Mouse (Mus musculus) kidney, embryonic 14.5 days (tissue): Measurements from ENCODE around the gene Primpol. TPM values are rescaled to one million over a fixed set of nuclear protein-coding genes. Genes with fewer than 3 reads are reported as not detected.

Experiments used
- ATAC-seq: fragments of 200-750 bp; cut with Nextera tagmentation; 2 replicates; pipeline ENCODE4 v1.8.0; 2017; ENCODE audit warnings: moderate number of reproducible peaks, mild to moderate bottlenecking, moderate TSS enrichment, moderate library complexity; ENCODE audit not compliant: low FRiP score, low TSS enrichment
- H3K27ac ChIP-seq: fragments of 300-500 bp; sonication (generic); 2 replicates; pipeline ENCODE4 v1.5.1; 2014; ENCODE audit warnings: low read depth, mild to moderate bottlenecking, low read length, moderate library complexity, mixed read lengths
- H3K27me3 ChIP-seq: fragments of 300-500 bp; sonication (generic); 2 replicates; pipeline ENCODE4 v1.6.1; 2014; ENCODE audit warnings: mild to moderate bottlenecking, low read length; ENCODE audit not compliant: control insufficient read depth, insufficient read depth
- H3K36me3 ChIP-seq: fragments of 300-500 bp; sonication (generic); 2 replicates; pipeline ENCODE4 v1.6.1; 2014; ENCODE audit warnings: low read length, mixed read lengths; ENCODE audit not compliant: control insufficient read depth, insufficient read depth
- H3K4me1 ChIP-seq: fragments of 300-500 bp; sonication (generic); 2 replicates; pipeline ENCODE4 v1.6.1; 2014; ENCODE audit warnings: low read length, mixed read lengths; ENCODE audit not compliant: control insufficient read depth, insufficient read depth
- H3K4me2 ChIP-seq: fragments of 300-500 bp; sonication (generic); replicated peaks from 2 replicates; pipeline ENCODE4 v1.6.1; 2014; ENCODE audit warnings: low read depth, mild to moderate bottlenecking, low read length
- H3K4me3 ChIP-seq: fragments of 300-500 bp; sonication (generic); 2 replicates; pipeline ENCODE4 v1.5.1; 2014; ENCODE audit warnings: mild to moderate bottlenecking, low read length
- H3K9ac ChIP-seq: fragments of 300-500 bp; sonication (generic); 2 replicates; pipeline ENCODE4 v1.6.1; 2014; ENCODE audit warnings: low read depth, mild to moderate bottlenecking, low read length, moderate library complexity
- H3K9me3 ChIP-seq: fragments of 300-500 bp; sonication (generic); 2 replicates; pipeline ENCODE4 v1.6.1; 2016; ENCODE audit warnings: low read length; ENCODE audit not compliant: control insufficient read depth
- WGBS: fragments of 180-500 bp; shearing (Covaris S2); extraction: QIAGEN DNeasy Blood & Tissue Kit; methylation state at CpG from one replicate; pipeline ENCODE4 v1.1.7; 2014; 5-methylcytosine and 5-hydroxymethylcytosine counted together
- polyA plus RNA-seq: library from polyadenylated mRNA; unstranded; fragments of >200 nt; fragmentation: Nextera tagmentation; extraction: Ambion mirVana; gene quantifications from 2 replicates; pipeline ENCODE4 v1.2.1, GENCODE M21; 2014

The Primpol gene
- polyA plus RNA-seq, 1 experiment from 2014 or later: 15.1 TPM

DNA sequence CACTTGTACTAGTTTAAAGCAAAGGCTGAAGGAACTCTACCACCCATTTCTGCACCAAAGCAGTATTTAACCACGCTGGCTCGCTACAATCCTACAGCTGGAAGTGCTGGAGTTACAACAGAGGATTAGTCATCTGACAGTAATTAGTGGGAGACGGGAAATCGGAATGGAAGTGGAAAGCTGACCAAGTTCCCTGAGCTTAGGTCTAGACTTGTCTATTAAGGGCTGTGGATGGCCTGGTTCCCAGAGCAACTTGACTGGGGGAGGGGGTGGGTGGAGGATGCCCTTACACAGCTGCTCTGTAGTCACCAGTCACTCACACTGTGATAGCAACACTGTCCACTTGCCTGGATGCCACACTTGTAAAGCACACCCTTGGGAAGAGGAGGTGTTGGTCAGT is 3.6 kb downstream of the Primpol start:
- ATAC-seq: no peak
- Histone ChIP-seq H3K27ac (no peak overlapping the region), H3K4me1 (no peaks in the 10 kb centered on the region), H3K36me3 (peaks cover 7% of the 10 kb centered on the region; the same call in 1 of the 2 replicates), H3K27me3 (no peaks in the 10 kb centered on the region), H3K9me3 (no peaks in the 10 kb centered on the region), H3K4me3 (no peak overlapping the region), H3K4me2 (no peak overlapping the region), H3K9ac (no peak overlapping the region)
- WGBS: 53% methylated on average over 4 of the region's 4 CpGs

- Histone ChIP-seq H3K9ac (no peak overlapping the region), H3K4me2 (no peak overlapping the region), H3K4me3 (no peak overlapping the region), H3K27me3 (no peaks in the 10 kb centered on the region), H3K36me3 (peaks cover 7% of the 10 kb centered on the region; the same call in 1 of the 2 replicates), H3K9me3 (no peaks in the 10 kb centered on the region), H3K4me1 (no peaks in the 10 kb centered on the region), H3K27ac (no peak overlapping the region)
- 75% methylated on average over 4 of the region's 4 CpGs for WGBS
- no peak for ATAC-seq
Measured at GRCm38 (mm10) chr8:46612913-46613312, 4.1 kb downstream of the Primpol start.

DNA sequence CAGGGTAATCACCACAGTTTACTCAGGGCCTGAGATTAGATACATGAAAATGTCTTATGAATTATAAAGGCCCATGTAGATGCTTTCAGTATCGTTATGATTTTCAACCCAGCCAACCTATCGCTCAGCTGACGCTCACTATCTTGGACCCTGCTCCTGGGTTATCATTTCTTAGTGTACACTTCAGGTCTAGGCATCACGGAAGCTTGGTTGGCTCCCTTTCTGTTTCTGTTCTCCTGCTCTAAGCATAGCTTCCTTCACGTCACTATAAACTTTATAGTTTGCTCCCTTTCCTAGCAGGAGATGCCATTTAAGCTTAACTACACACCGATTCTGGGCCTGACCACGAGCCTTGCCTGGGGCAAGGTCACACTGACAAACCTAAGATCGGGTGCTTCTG is 5.5 kb downstream of the Primpol start:
- Histone ChIP-seq H3K4me2 (no peak overlapping the region), H3K27ac (no peak overlapping the region), H3K9me3 (no peaks in the 10 kb centered on the region), H3K9ac (no peak overlapping the region), H3K27me3 (no peaks in the 10 kb centered on the region), H3K4me1 (no peaks in the 10 kb centered on the region), H3K36me3 (peaks cover 13% of the 10 kb centered on the region; the same call in 1 of the 2 replicates), H3K4me3 (no peak overlapping the region)
- whole genome bisulfite sequencing: 90% methylated on average over 8 of the region's 8 CpGs
- no peak for ATAC-seq

GRCm38 (mm10) chr8:46606930-46607329 is 10.1 kb downstream of the Primpol start:
- Histone ChIP-seq H3K4me3 (no peak overlapping the region), H3K4me1 (no peaks in the 10 kb centered on the region), H3K27me3 (no peaks in the 10 kb centered on the region), H3K9me3 (no peaks in the 10 kb centered on the region), H3K9ac (no peak overlapping the region), H3K36me3 (peaks cover 13% of the 10 kb centered on the region; the same call in 1 of the 2 replicates), H3K27ac (no peak overlapping the region), H3K4me2 (no peak overlapping the region)
- ATAC-seq: no peak
- WGBS: 85% methylated on average over 1 of the region's 1 CpGs

- WGBS: 89% methylated on average over 5 of the region's 5 CpGs
- H3K36me3 ChIP-seq: 0 out of 2 replicates have a peak, but pooled peaks cover 5% of the 10 kb centered on the region
- H3K9me3 ChIP-seq: no peaks in the 10 kb centered on the region
- H3K4me1 ChIP-seq: no peaks in the 10 kb centered on the region
- no peaks in the 10 kb centered on the region for H3K27me3 ChIP-seq
- ATAC-seq: no peak
- no peak overlapping the region for H3K4me3 ChIP-seq
- H3K27ac ChIP-seq: no peak overlapping the region
- no peak overlapping the region for H3K4me2 ChIP-seq
- no peak overlapping the region for H3K9ac ChIP-seq
Measured at GRCm38 (mm10) chr8:46603587-46603986, 13.4 kb downstream of the Primpol start.

GRCm38 (mm10) chr8:46600959-46601707 is 15.9 kb downstream of the Primpol start:
- no peaks in the 10 kb centered on the region for H3K36me3 ChIP-seq
- no peak for ATAC-seq
- no peak overlapping the region for H3K9ac ChIP-seq
- no peak overlapping the region for H3K4me2 ChIP-seq
- WGBS: 54% methylated on average over 10 of the region's 10 CpGs
- no peak overlapping the region for H3K27ac ChIP-seq
- no peak overlapping the region for H3K4me3 ChIP-seq
- no peaks in the 10 kb centered on the region for H3K27me3 ChIP-seq
- no peaks in the 10 kb centered on the region for H3K4me1 ChIP-seq
- H3K9me3 ChIP-seq: no peaks in the 10 kb centered on the region

- Histone ChIP-seq H3K36me3 (no peaks in the 10 kb centered on the region; the same call in 1 of the 2 replicates), H3K27me3 (no peaks in the 10 kb centered on the region), H3K27ac (no peak overlapping the region), H3K4me2 (no peak overlapping the region), H3K9me3 (no peaks in the 10 kb centered on the region), H3K4me3 (no peak overlapping the region), H3K9ac (no peak overlapping the region), H3K4me1 (no peaks in the 10 kb centered on the region)
- ATAC-seq: no peak
- 94% methylated on average over 7 of the region's 7 CpGs for WGBS
Measured at GRCm38 (mm10) chr8:46599314-46599904, 17.6 kb downstream of the Primpol start.

DNA sequence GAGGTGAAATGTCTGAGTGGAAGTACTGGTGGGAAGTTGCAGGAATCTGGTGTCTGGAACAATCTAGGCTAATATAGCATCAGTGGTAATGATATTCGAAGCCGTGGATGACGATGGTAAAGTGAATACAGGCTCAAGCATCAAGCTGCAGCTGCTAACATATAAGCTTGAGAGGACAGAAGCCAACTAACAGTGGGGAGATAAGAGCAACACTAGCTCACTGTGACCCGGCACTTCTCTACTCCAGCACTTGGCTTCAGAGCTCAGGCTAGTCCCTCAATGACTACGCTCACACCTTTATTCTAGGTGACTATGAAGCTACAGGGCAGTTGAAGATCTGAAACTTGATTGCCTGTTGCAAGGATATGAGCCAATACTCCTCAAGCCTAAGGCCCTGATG is 18.3 kb downstream of the Primpol start:
- Histone ChIP-seq H3K9me3 (no peaks in the 10 kb centered on the region), H3K4me3 (no peak overlapping the region), H3K4me1 (no peaks in the 10 kb centered on the region), H3K4me2 (no peak overlapping the region), H3K27ac (no peak overlapping the region), H3K36me3 (no peaks in the 10 kb centered on the region; the same call in 1 of the 2 replicates), H3K9ac (no peak overlapping the region), H3K27me3 (no peaks in the 10 kb centered on the region)
- ATAC-seq: no peak
- 97% methylated on average over 5 of the region's 5 CpGs for WGBS

DNA sequence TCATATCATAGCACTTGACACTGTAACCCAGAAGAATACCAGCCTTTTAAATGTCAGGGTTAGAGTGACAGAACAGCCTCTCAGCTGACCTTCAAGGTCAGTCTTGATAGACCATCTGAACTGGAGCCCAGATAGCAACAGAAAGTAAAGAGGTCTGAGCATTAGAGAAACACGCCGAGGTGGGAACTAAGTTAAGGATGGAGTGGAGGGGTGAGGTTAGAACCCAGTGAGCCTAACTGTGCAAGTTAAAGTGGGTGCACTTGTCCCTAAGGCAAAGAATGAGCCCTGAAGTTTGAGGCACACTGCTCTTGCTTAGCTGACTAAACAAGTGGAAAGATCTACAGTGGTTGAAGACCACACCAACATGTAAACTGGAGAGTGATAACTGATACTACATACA is 18.9 kb downstream of the Primpol start:
- Histone ChIP-seq H3K27me3 (no peaks in the 10 kb centered on the region), H3K9ac (no peak overlapping the region), H3K36me3 (no peaks in the 10 kb centered on the region; the same call in 1 of the 2 replicates), H3K4me2 (no peak overlapping the region), H3K9me3 (no peaks in the 10 kb centered on the region), H3K27ac (no peak overlapping the region), H3K4me3 (no peak overlapping the region), H3K4me1 (no peaks in the 10 kb centered on the region)
- ATAC-seq: no peak
- WGBS: 86% methylated on average over 2 of the region's 2 CpGs
